Mouse (Mus musculus) frontal cortex, postnatal 14 days (tissue): Measurements from ENCODE around the gene Sag.
"Not testable (repeated sequence)": the region's sequence is repeated elsewhere in the genome, so short reads cannot be mapped to it uniquely, and the experiment has no call there.

Experiments
- DNase-seq, 2 experiments: peaks; one replicate each; pipeline ENCODE4 v3.0.0; 2022; ENCODE audit warnings: low spot score in 2 of 2

The Sag gene

GRCm38 (mm10) chr1:87824420-87824995 lies 21.0 kb downstream of the Sag start:
- no peak for DNase-seq

- DNase-seq: no peak
Observed at GRCm38 (mm10) chr1:87825281-87825680, 21.8 kb downstream of the Sag start.

DNA sequence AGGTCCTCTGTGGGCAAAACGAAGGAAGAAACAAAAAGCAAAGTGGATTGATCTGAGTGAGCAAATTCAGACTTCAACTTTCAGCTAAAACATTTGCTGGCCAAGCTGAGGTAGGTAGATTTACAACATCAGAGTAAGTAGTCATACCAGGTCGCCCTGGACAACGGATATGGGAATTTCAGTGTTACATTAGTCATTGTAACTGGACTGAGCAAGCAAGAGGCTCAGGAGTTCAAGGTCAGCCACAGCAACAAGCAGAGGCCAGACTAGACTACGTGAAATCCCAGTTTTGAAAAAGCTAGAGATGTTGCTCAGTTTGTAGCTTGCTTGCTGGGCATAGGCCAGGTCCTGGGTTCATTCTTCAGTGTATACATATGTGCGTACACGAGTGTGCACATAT lies 22.5 kb downstream of the Sag start:
- DNase-seq: no peak

- no peak for DNase-seq
Observed at GRCm38 (mm10) chr1:87826474-87826873, 23.0 kb downstream of the Sag start.

GRCm38 (mm10) chr1:87827476-87827875 lies 24.0 kb downstream of the Sag start:
- not testable (repeated sequence) for DNase-seq

- DNase-seq: peak in 1 of 2 experiments; percentile 34
Observed at GRCm38 (mm10) chr1:87828185-87828584, 24.7 kb downstream of the Sag start.

DNA sequence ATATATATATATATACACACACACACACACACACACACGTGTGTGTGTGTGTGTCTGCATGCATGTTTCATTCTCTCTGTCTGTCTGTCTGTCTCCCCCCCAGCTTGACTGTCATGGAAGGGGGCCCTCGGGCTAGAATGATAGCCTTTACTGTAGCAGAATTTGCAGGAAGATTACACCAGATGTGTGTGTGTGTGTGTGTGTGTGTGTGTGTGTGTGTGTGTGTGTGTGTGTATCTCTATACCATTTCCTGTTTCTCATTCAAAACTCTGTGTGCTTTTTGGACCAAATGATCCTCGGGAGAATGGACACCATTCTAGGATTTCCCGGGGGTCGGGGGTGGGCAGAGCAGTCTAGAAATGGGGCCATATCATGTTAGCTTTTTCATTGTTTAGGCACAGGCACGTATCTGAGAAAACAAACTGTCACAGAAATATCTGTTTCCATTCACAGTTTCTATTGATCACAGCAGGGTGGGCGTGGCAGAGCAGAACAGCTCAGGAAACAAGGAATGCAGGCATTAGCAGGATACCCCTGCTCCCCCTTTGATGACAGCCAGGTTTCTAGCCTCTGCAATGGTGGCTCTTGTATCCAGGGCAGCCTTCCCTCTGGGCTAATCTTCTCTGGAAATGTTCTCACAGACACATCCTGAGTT lies 25.6 kb downstream of the Sag start:
- no peak for DNase-seq

- no peak for DNase-seq
Observed at GRCm38 (mm10) chr1:87829621-87830211, 26.2 kb downstream of the Sag start.

DNA sequence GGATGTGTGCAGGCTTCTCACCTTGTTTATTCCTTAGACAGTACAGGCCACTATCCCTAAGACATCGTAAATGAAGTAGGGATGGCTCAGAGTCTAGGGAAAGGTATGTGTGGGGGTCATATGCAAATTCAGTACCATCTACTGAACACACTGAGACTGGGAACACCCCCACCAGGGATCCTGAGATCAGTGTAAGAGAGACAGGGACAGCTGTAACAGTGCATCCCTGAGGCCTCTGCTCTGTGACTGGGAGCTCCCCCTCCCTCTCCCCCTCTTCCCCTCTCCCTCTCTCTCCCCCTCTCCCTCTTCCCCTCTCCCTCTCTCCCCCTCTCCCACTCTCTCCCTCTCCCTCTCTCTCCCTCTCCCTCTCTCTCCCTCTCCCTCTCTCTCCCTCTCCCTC lies 33.0 kb downstream of the Sag start:
- DNase-seq: no peak

DNA sequence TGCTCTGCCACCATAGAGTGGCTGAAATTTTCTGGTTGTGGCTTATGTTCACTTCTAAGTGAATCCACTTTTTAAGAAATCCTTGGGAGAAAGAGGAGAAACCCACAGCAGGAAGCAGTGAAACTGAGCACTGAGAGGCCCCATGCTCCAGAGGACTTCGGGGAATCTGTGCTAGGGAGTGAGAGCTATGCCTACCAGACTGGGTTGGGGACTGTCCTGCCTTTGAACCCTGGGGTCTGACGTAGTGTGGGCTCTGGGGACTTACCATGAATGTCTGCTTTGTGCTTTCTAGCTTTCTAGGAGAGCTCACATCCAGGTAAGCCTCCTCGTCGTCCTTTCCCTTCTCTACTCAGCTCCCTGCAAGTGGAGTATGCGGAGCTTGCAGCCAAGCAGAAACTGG lies 33.5 kb downstream of the Sag start:
- DNase-seq: no peak

DNA sequence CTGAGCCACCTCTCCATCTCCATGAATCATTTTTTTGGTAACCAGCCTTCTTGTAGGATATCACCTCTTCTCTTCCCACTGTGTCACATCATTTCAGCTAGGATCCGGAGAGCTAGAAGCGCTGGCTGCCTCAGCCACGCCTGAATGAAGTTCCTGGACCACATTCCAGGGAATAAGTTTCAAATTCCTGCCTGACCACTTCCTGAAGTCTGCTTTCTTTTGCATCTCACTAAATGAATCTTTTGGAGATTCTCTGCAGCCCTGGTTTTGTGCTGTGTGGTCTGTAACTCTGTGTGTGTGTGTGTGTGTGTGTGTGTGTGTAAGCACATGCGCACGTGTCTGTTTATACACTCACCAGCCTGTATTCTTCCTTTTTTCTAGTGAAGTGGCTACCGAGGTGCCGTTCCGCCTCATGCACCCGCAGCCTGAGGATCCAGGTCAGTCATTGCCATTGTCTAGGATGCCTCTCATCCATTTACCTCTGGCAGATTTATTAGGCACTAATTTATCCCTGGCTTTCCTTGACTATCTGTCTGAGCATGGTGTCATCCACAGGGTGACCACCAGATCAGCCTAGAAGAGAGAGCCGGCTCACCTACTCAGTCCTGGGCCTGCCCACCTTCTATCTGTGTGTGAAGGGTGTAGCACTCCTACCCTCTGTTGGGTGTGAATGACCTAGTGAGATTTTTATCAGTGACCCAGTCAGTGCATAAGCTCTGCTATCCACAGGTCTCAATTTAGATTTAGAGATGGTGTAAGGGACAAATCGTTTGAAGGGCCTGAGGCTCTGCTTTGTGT lies 37.1 kb downstream of the Sag start:
- DNase-seq: no peak

DNA sequence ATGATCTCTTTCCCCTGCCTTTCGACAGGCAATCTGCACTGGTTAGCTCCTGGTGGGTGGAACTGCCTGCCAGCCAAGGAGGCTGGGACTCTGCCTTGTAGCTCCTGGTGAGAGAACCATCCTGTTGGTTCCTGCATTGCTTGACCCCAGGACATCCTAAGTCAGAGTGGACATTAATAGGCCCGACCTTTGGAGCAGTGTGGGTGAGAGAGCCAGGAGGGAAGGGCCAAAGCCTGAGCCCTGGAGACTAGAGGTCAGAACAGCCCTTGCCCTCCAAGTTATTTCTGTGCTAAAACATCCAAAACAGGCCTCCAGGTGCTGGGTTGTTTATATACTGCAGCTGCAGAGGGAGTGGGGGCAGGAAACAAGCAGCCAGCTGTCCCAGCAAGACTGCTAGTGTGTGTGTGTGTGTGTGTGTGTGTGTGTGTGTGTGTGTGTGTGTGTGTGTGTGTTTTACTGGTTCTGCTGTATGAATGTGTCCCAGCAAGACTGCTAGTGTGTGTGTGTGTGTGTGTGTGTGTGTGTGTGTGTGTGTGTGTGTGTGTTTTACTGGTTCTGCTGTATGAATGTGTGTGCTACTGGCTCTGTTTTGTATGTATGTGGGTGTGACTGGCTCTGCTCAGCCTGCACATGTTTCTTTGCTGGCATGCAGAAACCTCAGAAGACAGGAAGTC lies 43.5 kb downstream of the Sag start:
- peak in 1 of 2 experiments; percentile 22 for DNase-seq

GRCm38 (mm10) chr1:87847475-87848168 lies 44.1 kb downstream of the Sag start:
- DNase-seq: no peak

- DNase-seq: peak in 1 of 2 experiments; percentile 60
Observed at GRCm38 (mm10) chr1:87848237-87848996, 44.9 kb downstream of the Sag start.

DNA sequence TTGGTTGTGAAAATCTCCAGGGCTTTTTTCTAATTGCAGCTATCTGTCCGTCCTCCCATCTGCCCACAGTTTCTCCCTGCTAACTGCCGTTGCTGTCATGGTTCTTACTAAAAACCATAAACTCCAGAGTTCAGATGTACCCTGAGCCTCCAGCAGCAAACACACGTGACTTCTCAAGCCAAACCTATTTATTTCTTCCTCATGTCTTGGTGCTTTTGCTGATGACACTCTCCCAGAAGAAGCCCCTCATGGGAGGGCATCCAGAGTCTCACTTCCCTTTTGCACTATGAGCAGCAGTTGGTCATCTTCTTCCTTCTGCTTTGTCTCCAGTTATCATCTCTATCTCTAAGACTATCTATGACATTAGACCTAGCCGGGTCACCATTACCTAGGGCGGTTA lies 45.8 kb downstream of the Sag start:
- DNase-seq: no peak

GRCm38 (mm10) chr1:87851344-87851743 lies 47.9 kb downstream of the Sag start:
- no peak for DNase-seq

GRCm38 (mm10) chr1:87852081-87852790 lies 48.8 kb downstream of the Sag start:
- no peak for DNase-seq

DNA sequence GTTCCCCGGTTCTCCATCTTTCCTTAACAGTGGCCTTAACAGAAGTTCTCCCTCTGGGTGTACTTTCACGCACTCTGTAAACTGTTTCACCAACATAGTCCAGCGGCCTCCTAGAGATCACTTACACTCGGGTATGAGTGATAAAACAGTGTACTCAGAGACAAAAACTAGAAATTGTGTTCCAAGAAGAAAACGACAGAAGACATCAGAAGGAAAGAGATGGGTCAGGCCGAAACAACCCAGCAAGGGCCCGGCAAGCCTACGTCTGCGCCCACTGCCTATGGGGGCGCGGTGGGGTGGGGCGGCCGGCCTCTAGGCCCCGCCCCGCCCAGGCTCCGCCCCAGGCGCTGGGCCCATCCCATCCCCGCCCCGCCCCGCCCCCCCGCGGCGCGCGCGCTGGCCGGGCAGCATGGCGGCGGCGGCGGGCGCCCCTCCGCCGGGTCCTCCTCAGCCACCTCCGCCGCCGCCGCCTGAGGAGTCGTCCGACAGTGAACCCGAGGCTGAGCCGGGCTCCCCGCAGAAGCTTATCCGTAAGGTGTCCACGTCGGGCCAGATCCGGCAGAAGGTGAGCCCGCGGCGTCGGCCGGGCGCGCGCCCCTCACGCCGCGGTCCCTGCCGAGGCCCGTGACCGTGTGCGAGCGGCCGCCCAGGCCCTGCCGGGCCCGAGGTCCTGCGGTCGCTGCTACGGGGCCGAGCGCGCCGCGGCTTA lies 49.6 kb downstream of the Sag start, which contains the start of gene Dgkd:
Gene Dgkd (plus strand): TSS at position 396 of the 709 bp plus-strand sequence.
- peak in 1 of 2 experiments; percentile 45 for DNase-seq
